Mouse (Mus musculus): ENCODE results near the gene Plekhh1. TPM values are rescaled to one million over a fixed set of nuclear protein-coding genes. Genes with fewer than 3 reads are reported as not detected.

Plekhh1 gene
- polyA plus RNA-seq, 1 experiment, result not detected

DNA sequence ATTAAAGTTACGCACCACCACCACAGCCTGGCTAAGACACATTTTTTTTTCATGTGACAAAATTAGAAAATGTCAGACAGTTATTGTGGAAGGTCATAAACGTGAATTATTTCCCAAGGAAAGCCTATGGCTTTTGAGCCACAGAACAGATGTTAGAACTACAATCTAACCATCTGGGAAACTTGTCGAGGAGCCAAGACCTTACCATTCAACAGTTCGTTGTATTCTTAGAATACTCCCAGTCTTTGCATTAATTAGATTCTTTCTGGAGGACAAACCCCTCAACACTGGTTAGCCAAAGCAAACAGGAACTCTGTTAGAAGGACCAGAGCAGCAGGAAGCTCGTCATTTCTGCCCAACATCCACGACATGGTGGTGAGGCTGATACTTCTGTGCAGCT lies 17.2 kb downstream of the Plekhh1 start:
- TF ChIP-seq CTCF (IDR thresholded peaks at IDR 0.05; ENCODE audit: insufficient read depth, low read depth, low read length) (no peak), POLR2A (IDR thresholded peaks at IDR 0.05; ENCODE audit: insufficient read depth, low read depth, low read length) (no peak)
- Histone ChIP-seq H3K27ac (ENCODE audit: insufficient read depth, low read depth, low read length) (no peak overlapping the region), H3K4me1 (ENCODE audit: control insufficient read depth, insufficient read depth, low read length) (no peaks in the 10 kb centered on the region), H3K4me3 (ENCODE audit: insufficient read depth, low read depth, low read length) (no peak overlapping the region)
- WGBS, result 46% methylated on average over 6 of the region's 6 CpGs

DNA sequence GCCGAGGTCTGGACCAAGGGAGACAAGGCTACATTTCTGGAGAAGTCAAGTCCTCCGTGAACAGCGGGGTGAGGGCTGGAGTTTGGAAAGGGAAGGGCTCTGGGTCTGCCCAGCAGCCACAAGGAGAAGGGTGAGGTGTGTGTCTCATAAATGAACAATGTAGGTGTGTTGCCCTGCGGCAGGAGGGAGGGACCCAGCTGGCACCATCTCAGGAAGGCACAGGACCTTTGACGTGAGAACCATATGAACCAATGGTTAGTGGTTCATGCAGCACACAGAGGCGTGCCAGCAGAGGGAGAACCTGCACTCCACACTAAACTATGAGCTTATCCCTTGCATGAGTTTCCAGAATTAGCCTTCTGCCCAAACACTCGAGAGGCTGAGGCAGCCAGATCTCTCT lies 18.2 kb downstream of the Plekhh1 start:
- 96% methylated on average over 7 of the region's 7 CpGs for WGBS

DNA sequence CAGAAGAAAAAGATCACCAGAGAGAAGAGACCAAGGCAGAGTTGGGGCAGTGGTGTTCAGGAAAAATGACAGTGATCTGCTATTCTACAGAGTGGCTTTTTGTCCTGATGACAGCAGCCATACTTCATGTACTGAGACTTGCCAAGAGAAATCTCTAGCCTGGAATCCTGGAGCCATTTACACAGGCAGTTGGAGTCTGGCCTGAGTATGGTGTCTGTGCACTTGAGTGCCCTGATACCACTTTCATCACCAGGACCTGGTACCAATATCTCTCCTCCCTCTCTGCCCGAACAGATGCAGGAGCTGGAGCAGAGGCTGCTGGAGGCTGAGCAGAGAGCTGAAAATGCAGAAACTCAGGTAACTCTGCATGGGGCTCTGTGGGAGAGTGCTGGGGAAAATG lies 19.9 kb downstream of the Plekhh1 start:
- H3K27ac ChIP-seq (ENCODE audit: insufficient read depth, low read depth, low read length), result no peak overlapping the region
- no peak for TF ChIP-seq POLR2A (IDR thresholded peaks at IDR 0.05; ENCODE audit: insufficient read depth, low read depth, low read length)
- no peak for TF ChIP-seq CTCF (IDR thresholded peaks at IDR 0.05; ENCODE audit: insufficient read depth, low read depth, low read length)
- 96% methylated on average over 1 of the region's 1 CpGs for WGBS
- no peak overlapping the region for H3K4me3 ChIP-seq (ENCODE audit: insufficient read depth, low read depth, low read length)
- peaks cover 2% of the 10 kb centered on the region; the same call in 1 of the 2 replicates for H3K4me1 ChIP-seq (ENCODE audit: control insufficient read depth, insufficient read depth, low read length)

More for the DNA sequence above, 18.2 kb downstream of the Plekhh1 start:
- H3K27ac ChIP-seq (ENCODE audit: insufficient read depth, low read depth, low read length), result no peak overlapping the region
- no peaks in the 10 kb centered on the region for H3K4me1 ChIP-seq (ENCODE audit: control insufficient read depth, insufficient read depth, low read length)
- no peak for TF ChIP-seq POLR2A (IDR thresholded peaks at IDR 0.05; ENCODE audit: insufficient read depth, low read depth, low read length)
- TF ChIP-seq CTCF (IDR thresholded peaks at IDR 0.05; ENCODE audit: insufficient read depth, low read depth, low read length), result no peak
- no peak overlapping the region for H3K4me3 ChIP-seq (ENCODE audit: insufficient read depth, low read depth, low read length)

DNA sequence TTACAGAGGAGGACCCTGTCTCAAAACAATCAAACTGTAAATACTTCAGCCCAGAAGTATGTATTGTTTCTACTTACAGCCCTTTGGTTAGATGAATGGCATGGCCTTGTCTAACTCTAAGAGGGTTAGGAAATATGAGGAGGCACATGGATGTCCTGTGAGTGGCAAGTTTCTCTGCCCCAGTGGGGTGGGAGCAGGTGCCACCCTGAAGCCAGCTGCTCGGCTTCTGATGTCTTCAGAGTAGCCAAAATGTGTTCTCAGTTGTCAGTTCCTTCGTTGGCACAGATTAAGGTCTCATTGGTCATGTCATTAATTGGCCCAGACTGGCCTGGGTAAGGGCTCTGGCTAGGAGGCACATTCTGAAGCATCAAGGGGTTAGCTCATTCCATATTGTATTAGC lies 20.8 kb downstream of the Plekhh1 start:
- Histone ChIP-seq H3K27ac (ENCODE audit: insufficient read depth, low read depth, low read length) (no peak overlapping the region), H3K4me1 (ENCODE audit: control insufficient read depth, insufficient read depth, low read length) (peaks cover 2% of the 10 kb centered on the region; the same call in 1 of the 2 replicates), H3K4me3 (ENCODE audit: insufficient read depth, low read depth, low read length) (no peak overlapping the region)
- 86% methylated on average over 2 of the region's 2 CpGs for WGBS
- TF ChIP-seq CTCF (IDR thresholded peaks at IDR 0.05; ENCODE audit: insufficient read depth, low read depth, low read length) (no peak), POLR2A (IDR thresholded peaks at IDR 0.05; ENCODE audit: insufficient read depth, low read depth, low read length) (no peak)

DNA sequence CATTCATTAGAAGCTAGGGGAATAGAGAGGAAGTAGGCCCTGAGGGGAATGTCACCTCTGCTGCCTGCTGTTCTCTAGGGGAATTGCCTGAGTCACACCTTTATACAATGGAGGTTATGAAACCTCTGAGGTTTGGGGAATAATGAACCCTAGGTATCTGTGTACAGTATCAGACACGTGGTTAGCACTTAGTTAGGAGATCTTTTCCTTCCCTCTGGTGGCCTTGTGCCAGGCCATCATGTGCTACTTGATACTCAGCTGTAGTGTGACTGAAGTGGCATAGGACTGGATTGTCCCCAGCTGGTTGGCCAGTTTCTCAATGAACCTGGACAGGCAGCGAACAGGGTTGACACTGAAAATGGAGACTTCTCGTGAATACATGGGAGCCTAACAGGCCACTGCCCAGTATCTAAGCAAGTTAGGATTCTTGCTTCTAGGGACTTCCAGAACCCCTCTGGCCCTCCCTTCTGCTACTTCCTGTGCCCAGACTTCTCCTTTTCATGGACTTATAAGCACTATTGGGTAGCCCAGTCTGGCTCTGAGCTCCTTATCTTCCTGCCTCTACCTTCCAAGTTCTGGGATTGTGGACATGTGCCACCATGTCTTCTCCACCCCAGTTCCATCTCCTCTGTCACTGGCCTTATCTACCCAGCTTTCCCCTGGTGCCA lies 21.7 kb downstream of the Plekhh1 start:
- WGBS, result 84% methylated on average over 3 of the region's 3 CpGs
- no peak for TF ChIP-seq POLR2A (IDR thresholded peaks at IDR 0.05; ENCODE audit: insufficient read depth, low read depth, low read length)
- no peak overlapping the region for H3K4me3 ChIP-seq (ENCODE audit: insufficient read depth, low read depth, low read length)
- H3K27ac ChIP-seq (ENCODE audit: insufficient read depth, low read depth, low read length), result no peak overlapping the region
- peaks cover 2% of the 10 kb centered on the region; the same call in 1 of the 2 replicates for H3K4me1 ChIP-seq (ENCODE audit: control insufficient read depth, insufficient read depth, low read length)

DNA sequence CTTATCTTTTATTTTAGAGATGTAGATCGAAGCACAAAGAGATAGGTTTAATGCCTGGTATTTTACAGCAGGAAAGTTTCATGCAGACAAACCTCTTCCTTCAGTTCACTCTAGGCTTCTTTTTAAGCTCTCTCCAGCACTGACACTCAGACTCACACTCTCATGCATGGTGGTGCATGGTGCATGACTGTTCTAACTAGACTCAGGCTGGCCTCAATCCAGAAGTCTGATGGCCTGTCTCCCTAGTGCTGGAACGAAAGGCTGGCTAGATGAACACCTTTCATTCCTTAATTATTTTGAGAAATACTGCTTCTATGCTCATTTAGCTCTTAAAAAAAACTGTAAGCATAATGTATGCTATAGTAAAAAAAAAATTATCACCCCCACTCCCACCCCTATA lies 23.1 kb downstream of the Plekhh1 start:
- WGBS, result 92% methylated on average over 2 of the region's 2 CpGs
- Histone ChIP-seq H3K27ac (ENCODE audit: insufficient read depth, low read depth, low read length) (no peak overlapping the region), H3K4me3 (ENCODE audit: insufficient read depth, low read depth, low read length) (no peak overlapping the region), H3K4me1 (ENCODE audit: control insufficient read depth, insufficient read depth, low read length) (peaks cover 2% of the 10 kb centered on the region; the same call in 1 of the 2 replicates)
- TF ChIP-seq CTCF (IDR thresholded peaks at IDR 0.05; ENCODE audit: insufficient read depth, low read depth, low read length) (no peak), POLR2A (IDR thresholded peaks at IDR 0.05; ENCODE audit: insufficient read depth, low read depth, low read length) (no peak)

DNA sequence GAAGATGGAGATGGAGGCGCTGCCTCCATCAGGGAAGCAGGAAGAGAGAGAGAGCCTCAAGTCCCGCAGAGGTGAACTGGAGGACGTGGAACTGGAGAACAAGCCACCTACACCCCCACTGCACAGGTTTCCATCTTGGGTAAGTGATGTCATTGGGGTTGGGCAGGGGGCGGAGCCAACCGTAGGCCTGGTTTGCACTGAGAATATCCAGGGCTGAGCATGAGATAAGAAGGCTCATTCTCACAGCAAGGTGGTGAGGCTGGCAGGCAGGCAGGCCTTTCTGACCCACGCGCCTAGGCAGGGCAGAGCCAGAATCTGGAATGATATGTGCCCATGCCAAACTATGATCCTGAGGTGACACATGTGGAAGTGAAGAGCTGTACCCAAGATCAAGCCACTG lies 26.3 kb downstream of the Plekhh1 start:
- no peak overlapping the region for H3K4me3 ChIP-seq (ENCODE audit: insufficient read depth, low read depth, low read length)
- WGBS, result 92% methylated on average over 7 of the region's 7 CpGs
- TF ChIP-seq CTCF (IDR thresholded peaks at IDR 0.05; ENCODE audit: insufficient read depth, low read depth, low read length), result no peak
- H3K27ac ChIP-seq (ENCODE audit: insufficient read depth, low read depth, low read length), result no peak overlapping the region
- H3K4me1 ChIP-seq (ENCODE audit: control insufficient read depth, insufficient read depth, low read length), result peaks cover 2% of the 10 kb centered on the region; the same call in 1 of the 2 replicates

DNA sequence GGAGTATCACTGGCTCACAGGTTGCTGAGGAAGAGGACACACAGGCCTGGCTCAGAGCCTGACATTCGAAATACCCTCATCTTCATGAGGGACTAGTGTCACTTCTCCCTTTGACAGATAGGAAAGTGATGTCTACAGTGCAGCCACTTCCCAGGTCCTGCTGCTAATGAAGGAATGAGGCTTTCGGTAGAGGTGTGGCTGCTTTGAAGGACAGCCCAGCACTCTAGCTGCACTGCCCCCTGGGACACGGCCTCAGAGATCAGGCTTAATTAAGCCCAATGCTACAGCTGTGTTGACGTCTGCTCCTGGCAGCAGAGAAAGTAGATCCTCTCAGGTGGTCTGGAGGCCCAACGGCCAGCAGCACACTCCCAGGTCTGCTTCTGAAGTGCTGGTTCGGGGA lies 30.6 kb downstream of the Plekhh1 start:
- Histone ChIP-seq H3K4me3 (ENCODE audit: insufficient read depth, low read depth, low read length) (no peak overlapping the region), H3K4me1 (ENCODE audit: control insufficient read depth, insufficient read depth, low read length) (no peaks in the 10 kb centered on the region), H3K27ac (ENCODE audit: insufficient read depth, low read depth, low read length) (no peak overlapping the region)
- 81% methylated on average over 6 of the region's 6 CpGs for WGBS
- TF ChIP-seq CTCF (IDR thresholded peaks at IDR 0.05; ENCODE audit: insufficient read depth, low read depth, low read length) (no peak), POLR2A (IDR thresholded peaks at IDR 0.05; ENCODE audit: insufficient read depth, low read depth, low read length) (no peak)

DNA sequence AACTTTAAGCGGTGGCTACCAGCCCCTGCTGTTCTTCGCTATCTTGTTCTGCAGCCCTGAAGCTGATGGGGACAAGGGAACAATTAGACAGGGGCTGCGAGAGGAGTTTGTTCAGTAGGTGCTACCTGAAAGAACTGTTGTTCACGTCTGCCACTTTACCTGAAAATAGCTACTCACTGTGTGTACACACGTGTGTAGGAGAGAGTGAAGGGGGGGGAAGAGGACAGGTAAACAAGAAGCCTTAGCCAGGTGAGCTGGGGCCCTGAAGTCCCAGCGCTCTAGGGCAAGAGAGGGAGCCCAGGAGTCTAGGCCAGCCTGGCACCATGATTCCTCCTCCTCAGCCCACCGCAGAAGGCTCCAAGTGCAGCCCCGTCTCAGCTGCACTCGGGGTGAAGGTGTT lies 31.2 kb downstream of the Plekhh1 start:
- no peaks in the 10 kb centered on the region for H3K4me1 ChIP-seq (ENCODE audit: control insufficient read depth, insufficient read depth, low read length)
- H3K4me3 ChIP-seq (ENCODE audit: insufficient read depth, low read depth, low read length), result no peak overlapping the region
- 91% methylated on average over 9 of the region's 9 CpGs for WGBS
- no peak for TF ChIP-seq POLR2A (IDR thresholded peaks at IDR 0.05; ENCODE audit: insufficient read depth, low read depth, low read length)
- TF ChIP-seq CTCF (IDR thresholded peaks at IDR 0.05; ENCODE audit: insufficient read depth, low read depth, low read length), result no peak
- H3K27ac ChIP-seq (ENCODE audit: insufficient read depth, low read depth, low read length), result no peak overlapping the region
